Mouse (Mus musculus) E14TG2a.4 (cell line): ENCODE results near the gene Cd164l2.

Experiments
- CTCF ChIP-seq: conservative IDR thresholded peaks from 2 replicates; pipeline ENCODE4 v1.5.1; 2014; ENCODE audit warnings: low read length
- NANOG ChIP-seq: IDR thresholded peaks from 2 replicates; pipeline ENCODE4 v1.6.1; 2014; ENCODE audit warnings: borderline replicate concordance, low read length, mixed read lengths
- POU5F1 ChIP-seq: IDR thresholded peaks from 2 replicates; pipeline ENCODE4 v1.6.1; 2014; ENCODE audit warnings: low read length, borderline replicate concordance

- TF ChIP-seq CTCF (no peak), NANOG (no peak), POU5F1 (no peak)
Observed at GRCm38 (mm10) chr4:133265297-133265696, 53.4 kb downstream of the Cd164l2 start.
